Mouse (Mus musculus): ENCODE measurements at regions not wholly inside any gene's neighbourhood (a gene's known extent, or its start where the extent isn't known, plus 50 kb on each side); places are given as distances from the start of the nearest gene placed in this dataset.

GRCm38 (mm10) chr1:73236867-73237266 is 221.2 kb upstream of the Tnp1 start:
- ATAC-seq (ENCODE audit: insufficient read depth) (no peak), DNase-seq (no peak)
- Histone ChIP-seq H3K36me3 (ENCODE audit: insufficient read depth) (no peaks in the 10 kb centered on the region), H3K27me3 (ENCODE audit: insufficient read depth, low read length) (no peaks in the 10 kb centered on the region), H3K9ac (no peak overlapping the region), H3K4me3 (ENCODE audit: low read depth, low read length) (no peak overlapping the region), H3K4me1 (ENCODE audit: insufficient read depth) (no peaks in the 10 kb centered on the region), H3K27ac (ENCODE audit: low read depth) (no peak overlapping the region), H3K9me3 (ENCODE audit: low read depth, low read length) (no peaks in the 10 kb centered on the region), H3K4me2 (no peak overlapping the region)
- WGBS: 49% methylated on average over 3 of the region's 3 CpGs
- no peak for TF ChIP-seq CTCF (IDR thresholded peaks at IDR 0.05; ENCODE audit: low read depth)

DNA sequence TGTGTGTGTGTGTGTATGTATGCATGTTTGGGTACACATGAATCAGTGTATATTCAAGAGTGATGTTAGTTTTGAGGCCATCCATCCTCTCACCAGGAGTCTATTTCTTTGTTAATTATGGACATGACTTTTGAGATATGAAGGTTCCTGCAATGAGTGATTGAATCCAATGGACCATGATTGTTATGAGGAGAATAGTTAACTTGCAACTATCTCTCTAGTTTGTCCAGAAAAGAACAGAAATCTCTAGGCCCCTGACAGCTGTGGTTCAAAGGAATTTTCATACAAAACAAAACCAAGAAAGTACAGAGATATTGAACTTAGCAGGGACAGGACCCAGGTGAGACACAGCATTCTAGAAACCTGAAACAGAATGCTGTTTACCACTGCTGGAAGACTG is 217.9 kb upstream of the Tnp1 start:
- Histone ChIP-seq H3K36me3 (ENCODE audit: insufficient read depth) (no peaks in the 10 kb centered on the region), H3K4me1 (ENCODE audit: insufficient read depth) (no peaks in the 10 kb centered on the region), H3K9me3 (ENCODE audit: low read depth, low read length) (peaks cover 5% of the 10 kb centered on the region), H3K4me3 (ENCODE audit: low read depth, low read length) (no peak overlapping the region), H3K27ac (ENCODE audit: low read depth) (no peak overlapping the region), H3K9ac (no peak overlapping the region), H3K4me2 (no peak overlapping the region), H3K27me3 (ENCODE audit: insufficient read depth, low read length) (no peaks in the 10 kb centered on the region)
- no peak for TF ChIP-seq CTCF (IDR thresholded peaks at IDR 0.05; ENCODE audit: low read depth)
- no peak for ATAC-seq (ENCODE audit: insufficient read depth)
- DNase-seq: no peak

DNA sequence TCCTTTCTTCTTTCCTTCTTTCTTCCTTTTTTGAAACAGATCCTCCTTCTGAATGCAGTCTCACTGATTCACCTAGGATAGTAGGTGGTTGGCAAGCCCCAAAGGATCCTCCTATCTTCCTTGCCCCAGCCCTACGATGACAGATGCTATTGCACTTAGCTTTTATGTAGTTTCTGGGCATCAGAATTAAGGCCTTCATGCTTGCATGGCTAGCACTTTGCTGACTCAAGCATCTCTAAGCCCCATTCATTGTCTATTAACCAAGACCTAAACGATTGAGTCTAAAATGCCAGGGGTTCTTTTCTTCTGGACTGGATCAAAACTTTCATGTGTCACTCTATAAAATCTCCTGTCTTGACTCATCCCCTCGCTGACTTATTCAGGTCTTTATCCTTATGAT is 217.3 kb upstream of the Tnp1 start:
- TF ChIP-seq CTCF (IDR thresholded peaks at IDR 0.05; ENCODE audit: low read depth): no peak
- Histone ChIP-seq H3K9ac (no peak overlapping the region), H3K27me3 (ENCODE audit: insufficient read depth, low read length) (no peaks in the 10 kb centered on the region), H3K9me3 (ENCODE audit: low read depth, low read length) (peaks cover 5% of the 10 kb centered on the region), H3K36me3 (ENCODE audit: insufficient read depth) (no peaks in the 10 kb centered on the region), H3K4me1 (ENCODE audit: insufficient read depth) (no peaks in the 10 kb centered on the region), H3K27ac (ENCODE audit: low read depth) (no peak overlapping the region), H3K4me2 (no peak overlapping the region), H3K4me3 (ENCODE audit: low read depth, low read length) (no peak overlapping the region)
- DNase-seq (no peak), ATAC-seq (ENCODE audit: insufficient read depth) (no peak)
- 77% methylated on average over 3 of the region's 3 CpGs for WGBS

- DNase-seq (no peak), ATAC-seq (ENCODE audit: insufficient read depth) (no peak)
- no peaks in the 10 kb centered on the region for H3K36me3 ChIP-seq (ENCODE audit: insufficient read depth)
- H3K27me3 ChIP-seq (ENCODE audit: insufficient read depth, low read length): no peaks in the 10 kb centered on the region
- H3K4me3 ChIP-seq (ENCODE audit: low read depth, low read length): no peak overlapping the region
- no peak overlapping the region for H3K9ac ChIP-seq
- H3K4me2 ChIP-seq: no peak overlapping the region
- H3K4me1 ChIP-seq (ENCODE audit: insufficient read depth): no peaks in the 10 kb centered on the region
- H3K27ac ChIP-seq (ENCODE audit: low read depth): no peak overlapping the region
- WGBS: 65% methylated on average over 1 of the region's 1 CpGs
- H3K9me3 ChIP-seq (ENCODE audit: low read depth, low read length): peaks cover 5% of the 10 kb centered on the region
- TF ChIP-seq CTCF (IDR thresholded peaks at IDR 0.05; ENCODE audit: low read depth): no peak
Observed at GRCm38 (mm10) chr1:73230611-73231010, 214.9 kb upstream of the Tnp1 start.

DNA sequence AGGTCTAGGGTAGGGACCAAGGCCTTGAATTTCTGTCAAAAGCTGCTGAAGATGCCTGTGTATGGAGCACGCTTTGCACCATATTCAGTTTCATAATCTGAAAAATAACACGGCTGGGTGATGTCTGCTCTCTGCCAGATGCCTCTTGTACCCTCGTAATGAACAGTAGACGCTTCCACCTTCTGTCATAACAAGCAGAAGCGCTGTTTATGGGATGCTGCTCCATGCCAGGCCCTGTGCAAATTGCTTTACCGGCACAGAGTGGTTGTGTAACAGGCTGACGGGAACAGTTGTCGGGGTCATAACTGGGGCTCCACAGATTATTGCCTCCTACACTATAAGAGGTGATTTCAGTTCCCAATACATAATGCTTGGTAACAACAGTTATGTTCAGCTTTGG is 211.5 kb upstream of the Tnp1 start:
- WGBS: 85% methylated on average over 8 of the region's 8 CpGs
- Histone ChIP-seq H3K4me2 (no peak overlapping the region), H3K9me3 (ENCODE audit: low read depth, low read length) (peaks cover 5% of the 10 kb centered on the region), H3K36me3 (ENCODE audit: insufficient read depth) (no peaks in the 10 kb centered on the region), H3K27me3 (ENCODE audit: insufficient read depth, low read length) (no peaks in the 10 kb centered on the region), H3K4me1 (ENCODE audit: insufficient read depth) (no peaks in the 10 kb centered on the region), H3K9ac (no peak overlapping the region), H3K4me3 (ENCODE audit: low read depth, low read length) (no peak overlapping the region), H3K27ac (ENCODE audit: low read depth) (no peak overlapping the region)
- DNase-seq (no peak), ATAC-seq (ENCODE audit: insufficient read depth) (no peak)
- TF ChIP-seq CTCF (IDR thresholded peaks at IDR 0.05; ENCODE audit: low read depth): no peak

DNA sequence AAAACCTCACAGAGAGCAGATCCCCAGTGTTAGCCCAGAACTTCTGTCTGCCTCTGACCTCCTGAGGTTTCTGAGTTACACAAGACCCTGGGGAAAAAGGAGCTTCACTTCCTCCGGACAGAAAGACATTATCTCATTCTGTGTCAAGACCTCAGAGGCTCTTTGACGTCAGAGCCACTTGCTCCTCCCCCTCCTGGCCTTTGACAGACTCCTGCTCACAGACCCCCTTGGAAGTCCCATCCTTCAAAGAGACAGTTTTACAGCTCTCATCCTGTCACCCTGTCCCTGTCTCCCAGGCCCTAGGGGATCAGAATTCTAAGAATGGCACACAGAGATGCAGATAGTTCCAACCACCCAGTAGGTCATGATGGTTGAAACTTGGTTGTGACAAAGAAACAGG is 206.2 kb upstream of the Tnp1 start:
- H3K9ac ChIP-seq: no peak overlapping the region
- H3K36me3 ChIP-seq (ENCODE audit: insufficient read depth): no peaks in the 10 kb centered on the region
- H3K27ac ChIP-seq (ENCODE audit: low read depth): no peak overlapping the region
- no peak overlapping the region for H3K4me3 ChIP-seq (ENCODE audit: low read depth, low read length)
- ATAC-seq (ENCODE audit: insufficient read depth) (no peak), DNase-seq (no peak)
- H3K27me3 ChIP-seq (ENCODE audit: insufficient read depth, low read length): no peaks in the 10 kb centered on the region
- H3K9me3 ChIP-seq (ENCODE audit: low read depth, low read length): no peaks in the 10 kb centered on the region
- H3K4me1 ChIP-seq (ENCODE audit: insufficient read depth): no peaks in the 10 kb centered on the region
- 5% methylated on average over 2 of the region's 2 CpGs for WGBS
- no peak overlapping the region for H3K4me2 ChIP-seq
- TF ChIP-seq CTCF (IDR thresholded peaks at IDR 0.05; ENCODE audit: low read depth): no peak

- Histone ChIP-seq H3K4me1 (ENCODE audit: insufficient read depth) (no peaks in the 10 kb centered on the region), H3K9ac (no peak overlapping the region), H3K36me3 (ENCODE audit: insufficient read depth) (no peaks in the 10 kb centered on the region), H3K4me3 (ENCODE audit: low read depth, low read length) (no peak overlapping the region), H3K27me3 (ENCODE audit: insufficient read depth, low read length) (no peaks in the 10 kb centered on the region), H3K27ac (ENCODE audit: low read depth) (no peak overlapping the region), H3K4me2 (no peak overlapping the region), H3K9me3 (ENCODE audit: low read depth, low read length) (no peaks in the 10 kb centered on the region)
- WGBS: 48% methylated on average over 5 of the region's 5 CpGs
- TF ChIP-seq CTCF (IDR thresholded peaks at IDR 0.05; ENCODE audit: low read depth): peak; percentile 53
- DNase-seq (peak; percentile 74), ATAC-seq (ENCODE audit: insufficient read depth) (peak; percentile 60)
Observed at GRCm38 (mm10) chr1:73214305-73214946, 198.7 kb upstream of the Tnp1 start.

DNA sequence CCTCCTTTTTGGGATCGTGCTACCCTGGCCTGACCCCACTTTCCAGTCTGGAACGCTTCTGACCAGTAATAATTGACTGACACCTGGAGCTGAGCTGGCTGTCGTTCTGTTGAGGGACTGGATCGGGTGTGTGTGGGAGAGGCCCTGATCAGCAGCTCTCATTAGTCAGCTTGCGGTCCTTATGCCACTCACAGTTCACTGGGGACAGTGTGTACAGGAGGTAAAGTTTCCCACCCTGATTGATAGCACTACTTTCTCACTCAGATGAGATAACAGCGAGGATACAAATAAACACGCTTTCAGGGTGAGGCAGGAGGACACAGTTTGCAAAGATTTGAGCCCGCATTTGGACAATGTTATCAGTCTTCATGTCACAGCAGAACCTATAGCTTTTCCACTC is 191.7 kb upstream of the Tnp1 start:
- H3K4me2 ChIP-seq: no peak overlapping the region
- no peak for DNase-seq
- no peak overlapping the region for H3K27ac ChIP-seq (ENCODE audit: low read depth)
- H3K27me3 ChIP-seq (ENCODE audit: insufficient read depth, low read length): no peaks in the 10 kb centered on the region
- H3K9me3 ChIP-seq (ENCODE audit: low read depth, low read length): no peaks in the 10 kb centered on the region
- ATAC-seq (ENCODE audit: insufficient read depth): no peak
- H3K36me3 ChIP-seq (ENCODE audit: insufficient read depth): no peaks in the 10 kb centered on the region
- no peak overlapping the region for H3K4me3 ChIP-seq (ENCODE audit: low read depth, low read length)
- H3K4me1 ChIP-seq (ENCODE audit: insufficient read depth): no peaks in the 10 kb centered on the region
- TF ChIP-seq CTCF (IDR thresholded peaks at IDR 0.05; ENCODE audit: low read depth): no peak
- 25% methylated on average over 8 of the region's 8 CpGs for WGBS
- no peak overlapping the region for H3K9ac ChIP-seq

Measured in lung, embryonic 14.5 days (tissue).